Mouse (Mus musculus) liver, embryonic 14.5 days (tissue): Measurements from ENCODE around the gene Mc1r. TPM values are rescaled to one million over a fixed set of nuclear protein-coding genes. Genes with fewer than 3 reads are reported as not detected.

ENCODE experiments used
- ATAC-seq: fragments of 200-750 bp; cut with Nextera tagmentation; 2 replicates; pipeline ENCODE4 v1.8.0; 2017; ENCODE audit warnings: moderate number of reproducible peaks, mild to moderate bottlenecking, moderate library complexity; ENCODE audit not compliant: insufficient read depth
- DNase-seq, 3 experiments: peaks; one replicate each; pipeline ENCODE4 v3.0.0-alpha.2; 2012 to 2013; ENCODE audit warnings: low read depth in 3 of 3, low spot score in 3 of 3
- H3K27ac ChIP-seq: fragments of 300-500 bp; sonication (generic); 2 replicates; pipeline ENCODE4 v1.5.1; 2014; ENCODE audit warnings: moderate library complexity, mild to moderate bottlenecking, control low read depth, inconsistent platforms
- H3K27me3 ChIP-seq: fragments of 300-500 bp; sonication (generic); 2 replicates; pipeline ENCODE4 v1.6.1; 2014; ENCODE audit warnings: mild to moderate bottlenecking, low read length, moderate library complexity; ENCODE audit not compliant: control insufficient read depth, insufficient read depth
- H3K36me3 ChIP-seq: fragments of 300-500 bp; sonication (generic); replicated peaks from 2 replicates; pipeline ENCODE4 v1.6.1; 2014; ENCODE audit warnings: low read depth; ENCODE audit not compliant: control insufficient read depth, insufficient read depth
- H3K4me1 ChIP-seq, 2 experiments: fragments of 200-500 bp in 1 of 2; fragments of 300-500 bp in 1 of 2; sonication (generic) in 1 of 2; replicated peaks; 2 replicates each; pipeline ENCODE4 v1.6.1; 2012 to 2014; ENCODE audit warnings: antibody characterized with exemption in 1 of 2, inconsistent platforms in 1 of 2, low read length in 1 of 2; ENCODE audit not compliant: control insufficient read depth in 2 of 2, insufficient read depth in 2 of 2
- H3K4me2 ChIP-seq: fragments of 300-500 bp; sonication (generic); 2 replicates; pipeline ENCODE4 v1.6.1; 2014; ENCODE audit warnings: low read depth, mild to moderate bottlenecking, control low read depth, moderate library complexity
- H3K4me3 ChIP-seq, 2 experiments: fragments of 200-500 bp in 1 of 2; fragments of 300-500 bp in 1 of 2; sonication (generic) in 1 of 2; 2 replicates each; pipeline ENCODE4 v1.5.1; 2012 to 2014; ENCODE audit warnings: low read depth in 2 of 2, low read length in 2 of 2, mild to moderate bottlenecking in 2 of 2, control low read depth in 1 of 2, inconsistent platforms in 1 of 2, moderate library complexity in 1 of 2; ENCODE audit not compliant: insufficient read depth in 1 of 2
- H3K9ac ChIP-seq: fragments of 300-500 bp; sonication (generic); replicated peaks from 2 replicates; pipeline ENCODE4 v1.6.1; 2014; ENCODE audit warnings: mild to moderate bottlenecking, control low read depth, moderate library complexity
- H3K9me3 ChIP-seq: fragments of 300-500 bp; sonication (generic); 2 replicates; pipeline ENCODE4 v1.6.1; 2016; ENCODE audit warnings: low read length, mixed read lengths; ENCODE audit not compliant: control insufficient read depth
- CTCF ChIP-seq: IDR thresholded peaks from 2 replicates; pipeline ENCODE4 v1.5.1; 2016; ENCODE audit warnings: antibody characterized with exemption, low read depth, control low read depth
- EP300 ChIP-seq: IDR thresholded peaks from 2 replicates; pipeline ENCODE4 v1.6.1; 2016; ENCODE audit warnings: antibody characterized with exemption, low read depth
- WGBS: fragments of 180-500 bp; shearing (Covaris S2); extraction: QIAGEN DNeasy Blood & Tissue Kit; methylation state at CpG from one replicate; pipeline ENCODE4 v1.1.7; 2014; ENCODE audit not compliant: insufficient replicate concordance; 5-methylcytosine and 5-hydroxymethylcytosine counted together
- polyA plus RNA-seq, 2 experiments: library from polyadenylated mRNA; depleted of rRNA in 1 of 2; stranded (reverse) in 1 of 2; unstranded in 1 of 2; fragments of >200 nt; fragmentation: Nextera tagmentation in 1 of 2; extraction: Ambion mirVana in 1 of 2; gene quantifications; 2 replicates each; pipeline versions ENCODE4 v1.2.1 to v1.2.3; 2012 to 2014

The Mc1r gene
- polyA plus RNA-seq, 2 experiments = 0.03 TPM; not detected in 1

DNA sequence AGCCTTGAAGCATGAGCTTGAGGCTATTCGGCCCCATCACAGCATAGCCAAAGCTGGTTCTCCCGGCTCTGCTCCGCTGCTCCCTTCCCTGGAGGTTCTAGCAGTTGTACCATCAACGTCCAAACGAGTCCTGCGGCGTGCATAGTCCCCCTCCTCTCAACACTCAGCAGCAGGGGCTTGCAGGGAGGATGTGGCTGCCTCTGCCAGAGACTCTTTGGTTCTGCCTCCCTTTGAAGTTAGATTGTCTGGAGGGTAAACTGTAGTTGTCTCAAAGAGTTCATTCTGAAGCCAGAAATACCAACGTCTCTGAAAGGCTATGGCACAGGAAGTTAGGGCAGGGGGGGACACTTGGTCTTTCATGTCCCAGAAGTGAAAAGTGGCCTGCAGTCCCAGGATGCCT lies 2.4 kb upstream of the Mc1r start:
- H3K9ac ChIP-seq = no peak overlapping the region
- 44% methylated on average over 8 of the region's 8 CpGs for WGBS
- no peaks in the 10 kb centered on the region for H3K27me3 ChIP-seq
- DNase-seq (no peak), ATAC-seq (no peak)
- no peak overlapping the region for H3K4me2 ChIP-seq
- H3K4me1 ChIP-seq = peaks cover 6 to 17% of the 10 kb centered on the region in 2 experiments
- H3K36me3 ChIP-seq = peaks cover 2% of the 10 kb centered on the region; the same call in 1 of the 2 replicates
- TF ChIP-seq EP300 = no peak
- TF ChIP-seq CTCF = no peak
- H3K9me3 ChIP-seq = no peaks in the 10 kb centered on the region
- no peak overlapping the region for H3K4me3 ChIP-seq
- no peak overlapping the region for H3K27ac ChIP-seq

DNA sequence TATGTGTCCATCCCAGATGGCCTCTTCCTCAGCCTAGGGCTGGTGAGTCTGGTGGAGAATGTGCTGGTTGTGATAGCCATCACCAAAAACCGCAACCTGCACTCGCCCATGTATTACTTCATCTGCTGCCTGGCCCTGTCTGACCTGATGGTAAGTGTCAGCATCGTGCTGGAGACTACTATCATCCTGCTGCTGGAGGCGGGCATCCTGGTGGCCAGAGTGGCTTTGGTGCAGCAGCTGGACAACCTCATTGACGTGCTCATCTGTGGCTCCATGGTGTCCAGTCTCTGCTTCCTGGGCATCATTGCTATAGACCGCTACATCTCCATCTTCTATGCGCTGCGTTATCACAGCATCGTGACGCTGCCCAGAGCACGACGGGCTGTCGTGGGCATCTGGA lies 705 bp downstream of the Mc1r start:
- WGBS = 74% methylated on average over 13 of the region's 13 CpGs

DNA sequence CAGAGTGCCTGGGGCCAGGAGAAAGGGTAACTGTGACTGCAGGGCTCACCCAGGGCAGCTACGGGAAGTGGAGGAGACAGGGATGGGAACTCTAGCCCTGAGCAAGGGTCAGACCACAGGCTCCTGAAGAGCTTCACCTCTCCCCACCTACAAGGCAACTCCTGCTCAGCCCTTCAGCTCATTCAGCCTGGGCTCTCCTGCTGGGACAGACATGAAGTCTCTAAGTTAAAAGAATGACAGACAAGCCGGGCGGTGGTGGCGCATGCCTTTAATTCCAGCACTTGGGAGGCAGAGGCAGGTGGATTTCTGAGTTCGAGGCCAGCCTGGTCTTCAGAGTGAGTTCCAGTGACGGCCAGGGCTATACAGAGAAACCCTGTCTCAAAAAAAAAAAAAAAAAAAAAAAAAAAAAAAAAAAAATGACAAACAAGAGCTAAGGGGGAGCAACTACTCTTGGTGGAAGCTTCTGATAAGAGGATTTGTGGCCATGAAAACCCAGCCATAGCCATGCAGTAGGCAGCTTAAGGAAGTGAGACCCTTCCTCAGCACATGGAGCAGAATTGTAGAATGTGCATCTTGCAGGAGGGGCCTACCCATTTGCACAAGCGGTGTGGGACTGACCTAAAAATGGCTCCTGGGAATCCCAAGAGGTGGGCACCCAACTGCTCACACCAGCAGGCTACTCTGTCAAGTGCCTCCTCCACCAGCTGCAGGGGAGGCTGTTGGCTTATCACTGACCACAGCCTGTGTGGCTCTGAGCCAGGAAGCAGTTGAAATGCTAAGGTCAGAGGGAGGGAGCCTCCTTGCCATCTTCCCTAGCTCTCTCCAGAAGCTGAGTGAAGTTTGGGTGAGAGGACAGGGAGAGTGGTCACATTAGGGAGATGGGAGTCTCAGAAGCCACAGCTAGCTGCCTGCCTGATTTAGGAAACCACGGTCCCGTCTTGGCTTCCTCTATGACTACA lies 2.0 kb downstream of the Mc1r start:
- no peak overlapping the region for H3K27ac ChIP-seq
- H3K4me1 ChIP-seq = peaks cover 18 to 33% of the 10 kb centered on the region in 2 experiments
- H3K4me2 ChIP-seq = peak overlapping the region; percentile 37

More for the DNA sequence above, 705 bp downstream of the Mc1r start:
- H3K36me3 ChIP-seq = no peaks in the 10 kb centered on the region
- H3K4me3 ChIP-seq = no peak overlapping the region
- TF ChIP-seq EP300 (no peak), CTCF (no peak)
- ATAC-seq = no peak
- no peak overlapping the region for H3K27ac ChIP-seq
- no peak for DNase-seq
- H3K4me2 ChIP-seq = no peak overlapping the region
- H3K9me3 ChIP-seq = no peaks in the 10 kb centered on the region
- no peak overlapping the region for H3K9ac ChIP-seq
- H3K4me1 ChIP-seq = peaks cover 18 to 33% of the 10 kb centered on the region in 2 experiments
- peaks cover 30% of the 10 kb centered on the region for H3K27me3 ChIP-seq

DNA sequence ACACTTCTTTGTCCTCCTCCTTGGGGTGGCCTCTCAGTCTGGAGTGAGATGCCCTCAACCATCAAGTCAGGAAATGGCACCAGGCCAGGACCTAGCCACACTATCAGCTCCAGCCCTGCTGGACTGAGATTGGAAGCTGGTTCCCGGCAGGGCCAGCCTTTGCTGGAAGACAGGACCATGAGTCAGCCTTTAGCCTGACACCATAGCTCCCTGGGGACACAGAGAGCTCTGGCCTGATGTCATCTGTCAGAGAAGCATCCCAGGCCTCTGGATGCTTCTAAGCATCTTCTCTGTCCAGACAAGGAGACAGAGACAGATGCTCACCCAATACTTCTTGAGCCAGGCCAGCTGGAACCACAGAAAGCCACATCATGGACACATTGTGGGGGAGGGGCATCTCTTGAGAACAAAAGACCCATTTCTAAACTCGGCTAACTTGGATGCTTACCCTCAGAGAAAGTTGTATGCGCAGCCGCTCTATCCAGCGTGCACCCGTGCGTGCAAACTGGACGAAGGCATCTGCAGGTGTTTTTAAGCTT lies 3.2 kb downstream of the Mc1r start:
- WGBS = 63% methylated on average over 8 of the region's 8 CpGs
- no peak for DNase-seq
- TF ChIP-seq CTCF (no peak), EP300 (no peak)
- no peak for ATAC-seq
- Histone ChIP-seq H3K9ac (no peak overlapping the region), H3K27ac (no peak overlapping the region), H3K9me3 (no peaks in the 10 kb centered on the region), H3K36me3 (no peaks in the 10 kb centered on the region), H3K4me3 (no peak overlapping the region), H3K4me2 (no peak overlapping the region), H3K4me1 (peaks cover 18 to 35% of the 10 kb centered on the region in 2 experiments), H3K27me3 (peaks cover 36% of the 10 kb centered on the region)

More for the DNA sequence above, 2.0 kb downstream of the Mc1r start:
- ATAC-seq = peak; percentile 71
- Histone ChIP-seq H3K36me3 (no peaks in the 10 kb centered on the region), H3K4me3 (no peak overlapping the region), H3K27me3 (peaks cover 36% of the 10 kb centered on the region), H3K9ac (no peak overlapping the region), H3K9me3 (no peaks in the 10 kb centered on the region)
- TF ChIP-seq CTCF (no peak), EP300 (peak; percentile 52; the same call in 1 of the 2 replicates)
- 23% methylated on average over 9 of the region's 9 CpGs for WGBS
- DNase-seq = no peak

DNA sequence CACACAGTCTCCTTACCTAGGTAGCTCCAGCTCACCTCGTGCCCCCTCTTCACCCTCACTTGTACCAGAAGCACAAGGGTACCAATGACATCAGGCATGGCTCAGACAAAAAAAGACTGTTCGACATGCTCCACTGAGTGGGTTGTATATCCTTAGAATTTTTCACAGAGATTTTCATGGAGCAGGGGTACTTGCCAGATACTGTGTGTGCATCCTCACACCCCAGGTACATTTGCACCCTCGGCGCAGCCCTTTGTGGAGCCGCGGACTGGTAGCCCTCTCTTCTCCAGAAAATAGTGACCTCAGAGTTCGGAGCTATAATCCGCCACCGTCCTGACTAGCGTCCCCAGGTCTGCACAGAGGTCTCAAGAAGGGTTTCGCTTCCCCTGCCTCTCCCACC lies 3.9 kb downstream of the Mc1r start:
- Histone ChIP-seq H3K4me3 (no peak overlapping the region), H3K4me2 (peak overlapping the region; percentile 53), H3K27ac (no peak overlapping the region), H3K9ac (no peak overlapping the region), H3K36me3 (no peaks in the 10 kb centered on the region), H3K4me1 (peaks cover 18 to 35% of the 10 kb centered on the region in 2 experiments), H3K27me3 (peaks cover 36% of the 10 kb centered on the region), H3K9me3 (no peaks in the 10 kb centered on the region)
- WGBS = 20% methylated on average over 11 of the region's 11 CpGs
- no peak for TF ChIP-seq CTCF
- no peak for TF ChIP-seq EP300
- DNase-seq (no peak), ATAC-seq (no peak)
